ENCODE assay signal across 8 mouse cellular contexts in genomic region chr1:86154133-86154823, GRCm38 (mm10). TPM values are rescaled to one million over a fixed set of nuclear protein-coding genes. Genes with fewer than 3 reads are reported as not detected.
DNase-seq lines count a peak whose midpoint lies in the region; ATAC-seq lines count a peak whose summit lies in the region.

Gene Armc9 (plus strand): TSS chr1:86154780.

- H3K9me3 ChIP-seq in hindbrain, embryonic 12.5 days (replicated peaks), result no peaks in the 10 kb centered on the region

- peak within 1 kb of the TSS; percentile 80 for H3K9ac ChIP-seq in hindbrain, embryonic 12.5 days

- peaks cover 14% of the 10 kb centered on the region for H3K4me1 ChIP-seq in hindbrain, embryonic 12.5 days

- H3K36me3 ChIP-seq in hindbrain, embryonic 12.5 days, result no peaks in the 10 kb centered on the region

- ATAC-seq in hindbrain, embryonic 12.5 days (ENCODE audit: low FRiP score), result peak; percentile 100

- 3% methylated on average over 40 of the region's 40 CpGs for WGBS in hindbrain, embryonic 12.5 days

- H3K4me3 ChIP-seq in hindbrain, embryonic 12.5 days, result peak within 1 kb of the TSS; percentile 77

- H3K27ac ChIP-seq in hindbrain, embryonic 12.5 days, result peak within 1 kb of the TSS; percentile 80

- no peaks in the 10 kb centered on the region for H3K27me3 ChIP-seq in hindbrain, embryonic 12.5 days

- H3K4me2 ChIP-seq in hindbrain, embryonic 12.5 days (replicated peaks), result peak within 1 kb of the TSS; percentile 76

- DNase-seq in Muller cell, postnatal 12 days (ENCODE audit: inconsistent ontology term), result peak; percentile 95
- DNase-seq in cerebellum, adult 9-11 months, result peak; percentile 94
- peak; percentile 93 to 96 for DNase-seq in frontal cortex, postnatal 10 days (ENCODE audit: low spot score in 2 of 2)
- peak; percentile 91 to 96 for DNase-seq in layer of hippocampus, postnatal 14 days (ENCODE audit: low spot score in 2 of 2)
- DNase-seq in lung, postnatal 14 days, result peak; percentile 93
- peak; percentile 88 for DNase-seq in retina, adult 2 months (ENCODE audit: low read depth, low spot score)
- peak; percentile 93 to 96 for DNase-seq in thymus, postnatal 36 days

RNA-seq across cellular contexts. Expression of gene Armc9, which starts in this region (rescaled TPM):
- polyA plus RNA-seq in hindbrain, embryonic 12.5 days (2016; fragmentation: Nextera tagmentation; extraction: Ambion mirVana), result 38.0 and 39.8 TPM in 2 replicates
- 10 to 100 TPM; 35.7 to 37.2 TPM for total RNA-seq in layer of hippocampus, postnatal 14 days (2021)

Comparison
In these comparisons a context has a peak if more than half of its experiments do, and no peak if none do; other contexts are left out.
1. Peak in every context shown above with its lines: DNase-seq, ATAC-seq, H3K4me3 ChIP-seq and H3K27ac ChIP-seq.